Mouse (Mus musculus) forebrain, embryonic 13.5 days (tissue): ENCODE results near the gene Spock1. TPM values are rescaled to one million over a fixed set of nuclear protein-coding genes. Genes with fewer than 3 reads are reported as not detected.

Experiments
- ATAC-seq: fragments of 200-750 bp; cut with Nextera tagmentation; 2 replicates; pipeline ENCODE4 v1.8.0; 2017
- H3K27ac ChIP-seq: fragments of 300-500 bp; sonication (generic); 2 replicates; pipeline ENCODE4 v1.5.1; 2015; ENCODE audit warnings: inconsistent platforms, mild to moderate bottlenecking, moderate library complexity
- H3K27me3 ChIP-seq: fragments of 300-500 bp; sonication (generic); 2 replicates; pipeline ENCODE4 v1.6.1; 2015; ENCODE audit warnings: mild to moderate bottlenecking, inconsistent platforms
- H3K36me3 ChIP-seq: fragments of 300-500 bp; sonication (generic); 2 replicates; pipeline ENCODE4 v1.6.1; 2015; ENCODE audit warnings: mild to moderate bottlenecking, inconsistent platforms; ENCODE audit not compliant: poor library complexity, severe bottlenecking
- H3K4me1 ChIP-seq: fragments of 300-500 bp; sonication (generic); 2 replicates; pipeline ENCODE4 v1.6.1; 2015; ENCODE audit warnings: inconsistent platforms
- H3K4me2 ChIP-seq: fragments of 300-500 bp; sonication (generic); 2 replicates; pipeline ENCODE4 v1.6.1; 2015; ENCODE audit warnings: inconsistent platforms, mild to moderate bottlenecking, moderate library complexity
- H3K4me3 ChIP-seq: fragments of 300-500 bp; sonication (generic); 2 replicates; pipeline ENCODE4 v1.5.1; 2015; ENCODE audit warnings: mild to moderate bottlenecking, inconsistent platforms
- H3K9ac ChIP-seq: fragments of 300-500 bp; sonication (generic); 2 replicates; pipeline ENCODE4 v1.6.1; 2015; ENCODE audit warnings: mild to moderate bottlenecking, inconsistent platforms
- H3K9me3 ChIP-seq: fragments of 300-500 bp; sonication (generic); replicated peaks from 2 replicates; pipeline ENCODE4 v1.6.1; 2016; ENCODE audit warnings: inconsistent platforms
- WGBS: fragments of 180-500 bp; shearing (Covaris S2); methylation state at CpG from one replicate; pipeline ENCODE4 v1.1.7; 2015; 5-methylcytosine and 5-hydroxymethylcytosine counted together
- polyA plus RNA-seq: library from polyadenylated mRNA; unstranded; fragments of >200 nt; fragmentation: Nextera tagmentation; extraction: Ambion mirVana; gene quantifications from 2 replicates; pipeline ENCODE4 v1.2.1, GENCODE M21; 2015

Gene Spock1
- polyA plus RNA-seq, 1 experiment from 2014 or later, result 13.2 TPM

GRCm38 (mm10) chr13:57641649-57642048 lies 266.5 kb downstream of the Spock1 start:
- 87% methylated on average over 4 of the region's 4 CpGs for WGBS
- no peaks in the 10 kb centered on the region for H3K27me3 ChIP-seq

GRCm38 (mm10) chr13:57640968-57641367 lies 267.2 kb downstream of the Spock1 start:
- no peaks in the 10 kb centered on the region for H3K27me3 ChIP-seq
- H3K9ac ChIP-seq, result no peak overlapping the region
- H3K4me3 ChIP-seq, result no peak overlapping the region
- H3K4me1 ChIP-seq, result peaks cover 30% of the 10 kb centered on the region
- 89% methylated on average over 2 of the region's 2 CpGs for WGBS
- no peaks in the 10 kb centered on the region; the same call in 1 of the 2 replicates for H3K9me3 ChIP-seq
- ATAC-seq, result no peak
- H3K27ac ChIP-seq, result no peak overlapping the region
- H3K36me3 ChIP-seq, result no peaks in the 10 kb centered on the region
- H3K4me2 ChIP-seq, result no peak overlapping the region

More at GRCm38 (mm10) chr13:57641649-57642048, 266.5 kb downstream of the Spock1 start:
- no peak for ATAC-seq
- Histone ChIP-seq H3K4me1 (peaks cover 25% of the 10 kb centered on the region), H3K4me2 (no peak overlapping the region), H3K9me3 (no peaks in the 10 kb centered on the region; the same call in 1 of the 2 replicates), H3K27ac (no peak overlapping the region), H3K36me3 (no peaks in the 10 kb centered on the region), H3K4me3 (no peak overlapping the region), H3K9ac (no peak overlapping the region)

GRCm38 (mm10) chr13:57638820-57639219 lies 269.3 kb downstream of the Spock1 start:
- no peak for ATAC-seq
- Histone ChIP-seq H3K4me3 (no peak overlapping the region), H3K4me1 (peaks cover 34% of the 10 kb centered on the region), H3K36me3 (no peaks in the 10 kb centered on the region), H3K27me3 (no peaks in the 10 kb centered on the region), H3K4me2 (no peak overlapping the region), H3K27ac (no peak overlapping the region), H3K9ac (no peak overlapping the region), H3K9me3 (no peaks in the 10 kb centered on the region)
- 81% methylated on average over 5 of the region's 5 CpGs for WGBS

GRCm38 (mm10) chr13:57637606-57638132 lies 270.5 kb downstream of the Spock1 start:
- Histone ChIP-seq H3K4me3 (no peak overlapping the region), H3K9me3 (no peaks in the 10 kb centered on the region), H3K27ac (no peak overlapping the region), H3K27me3 (no peaks in the 10 kb centered on the region), H3K4me2 (no peak overlapping the region), H3K36me3 (no peaks in the 10 kb centered on the region), H3K4me1 (peaks cover 26% of the 10 kb centered on the region), H3K9ac (no peak overlapping the region)
- ATAC-seq, result no peak
- WGBS, result 65% methylated on average over 15 of the region's 15 CpGs

- WGBS, result 77% methylated on average over 10 of the region's 10 CpGs
- Histone ChIP-seq H3K9ac (no peak overlapping the region), H3K4me3 (no peak overlapping the region), H3K27ac (no peak overlapping the region), H3K4me1 (peaks cover 26% of the 10 kb centered on the region), H3K4me2 (no peak overlapping the region), H3K9me3 (no peaks in the 10 kb centered on the region), H3K27me3 (no peaks in the 10 kb centered on the region), H3K36me3 (no peaks in the 10 kb centered on the region)
- ATAC-seq, result peak; percentile 30; the same call in 1 of the 2 replicates
These were observed 271.0 kb downstream of the Spock1 start for GRCm38 (mm10) chr13:57637080-57637572.

- Histone ChIP-seq H3K4me1 (peaks cover 24% of the 10 kb centered on the region), H3K9ac (no peak overlapping the region), H3K36me3 (no peaks in the 10 kb centered on the region), H3K27ac (no peak overlapping the region), H3K9me3 (no peaks in the 10 kb centered on the region), H3K4me2 (no peak overlapping the region), H3K4me3 (no peak overlapping the region), H3K27me3 (no peaks in the 10 kb centered on the region)
- no peak for ATAC-seq
- 57% methylated on average over 10 of the region's 10 CpGs for WGBS
These were observed 271.7 kb downstream of the Spock1 start for GRCm38 (mm10) chr13:57636196-57637015.

GRCm38 (mm10) chr13:57630532-57630931 lies 277.6 kb downstream of the Spock1 start:
- 88% methylated on average over 4 of the region's 4 CpGs for WGBS
- H3K4me3 ChIP-seq, result no peak overlapping the region
- H3K4me1 ChIP-seq, result 0 out of 2 replicates have a peak, but pooled peaks cover 7% of the 10 kb centered on the region
- no peak overlapping the region for H3K9ac ChIP-seq
- ATAC-seq, result no peak
- no peak overlapping the region for H3K27ac ChIP-seq
- H3K9me3 ChIP-seq, result no peaks in the 10 kb centered on the region
- H3K27me3 ChIP-seq, result no peaks in the 10 kb centered on the region
- no peaks in the 10 kb centered on the region for H3K36me3 ChIP-seq
- no peak overlapping the region for H3K4me2 ChIP-seq

GRCm38 (mm10) chr13:57628218-57628617 lies 279.9 kb downstream of the Spock1 start:
- Histone ChIP-seq H3K27me3 (no peaks in the 10 kb centered on the region), H3K36me3 (no peaks in the 10 kb centered on the region), H3K9me3 (no peaks in the 10 kb centered on the region), H3K4me3 (no peak overlapping the region), H3K27ac (no peak overlapping the region), H3K4me2 (no peak overlapping the region), H3K9ac (no peak overlapping the region), H3K4me1 (0 out of 2 replicates have a peak, but pooled peaks cover 10% of the 10 kb centered on the region)
- ATAC-seq, result no peak
- WGBS, result 81% methylated on average over 8 of the region's 8 CpGs

GRCm38 (mm10) chr13:57626434-57626833 lies 281.7 kb downstream of the Spock1 start:
- ATAC-seq, result 0 out of 2 replicates have a peak, but pooled peaks have one; percentile 51
- Histone ChIP-seq H3K4me3 (no peak overlapping the region), H3K27me3 (no peaks in the 10 kb centered on the region), H3K9ac (no peak overlapping the region), H3K27ac (no peak overlapping the region), H3K4me2 (no peak overlapping the region), H3K36me3 (no peaks in the 10 kb centered on the region), H3K4me1 (0 out of 2 replicates have a peak, but pooled peaks cover 10% of the 10 kb centered on the region), H3K9me3 (no peaks in the 10 kb centered on the region)
- WGBS, result 61% methylated on average over 9 of the region's 9 CpGs

GRCm38 (mm10) chr13:57623909-57624481 lies 284.1 kb downstream of the Spock1 start:
- no peaks in the 10 kb centered on the region for H3K36me3 ChIP-seq
- no peak overlapping the region for H3K4me2 ChIP-seq
- no peaks in the 10 kb centered on the region for H3K9me3 ChIP-seq
- WGBS, result 59% methylated on average over 7 of the region's 7 CpGs
- H3K4me1 ChIP-seq, result 0 out of 2 replicates have a peak, but pooled peaks cover 10% of the 10 kb centered on the region
- no peaks in the 10 kb centered on the region for H3K27me3 ChIP-seq
- no peak overlapping the region for H3K9ac ChIP-seq
- no peak for ATAC-seq
- no peak overlapping the region for H3K4me3 ChIP-seq
- H3K27ac ChIP-seq, result no peak overlapping the region

- no peak overlapping the region for H3K4me3 ChIP-seq
- 75% methylated on average over 17 of the region's 17 CpGs for WGBS
- no peak overlapping the region for H3K9ac ChIP-seq
- H3K9me3 ChIP-seq, result no peaks in the 10 kb centered on the region
- 0 out of 2 replicates have a peak, but pooled peaks cover 2% of the 10 kb centered on the region for H3K4me1 ChIP-seq
- H3K4me2 ChIP-seq, result no peak overlapping the region
- H3K27me3 ChIP-seq, result 0 out of 2 replicates have a peak, but pooled peaks cover 7% of the 10 kb centered on the region
- ATAC-seq, result no peak
- H3K27ac ChIP-seq, result no peak overlapping the region
- H3K36me3 ChIP-seq, result no peaks in the 10 kb centered on the region
These were observed 288.9 kb downstream of the Spock1 start for GRCm38 (mm10) chr13:57619079-57619768.
